Mouse (Mus musculus): ENCODE measurements around the gene Gabrb1. TPM values are rescaled to one million over a fixed set of nuclear protein-coding genes. Genes with fewer than 3 reads are reported as not detected.

The Gabrb1 gene
- total RNA-seq, 2 experiments from 2014 or later = 0.12 TPM; not detected in 1

DNA sequence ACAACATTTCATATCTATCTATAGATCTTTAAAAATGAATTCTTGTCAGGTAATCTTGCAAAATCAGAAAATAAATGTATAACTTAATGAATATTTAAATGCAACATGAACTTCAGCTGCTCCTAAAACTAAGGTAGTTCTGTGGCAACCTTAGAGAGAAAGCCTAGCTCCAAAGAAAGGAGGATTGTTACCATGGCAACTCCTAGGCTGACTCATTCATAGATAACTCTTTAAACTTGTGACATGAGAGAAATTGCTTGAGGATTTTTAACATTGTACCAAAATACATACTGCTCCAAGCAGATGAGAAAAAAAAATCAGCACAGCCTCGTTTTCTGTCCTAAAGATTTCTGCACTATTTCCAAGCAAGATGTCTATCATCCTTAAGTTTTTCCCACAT is 171.1 kb downstream of the Gabrb1 start:
- DNase-seq = no peak

DNA sequence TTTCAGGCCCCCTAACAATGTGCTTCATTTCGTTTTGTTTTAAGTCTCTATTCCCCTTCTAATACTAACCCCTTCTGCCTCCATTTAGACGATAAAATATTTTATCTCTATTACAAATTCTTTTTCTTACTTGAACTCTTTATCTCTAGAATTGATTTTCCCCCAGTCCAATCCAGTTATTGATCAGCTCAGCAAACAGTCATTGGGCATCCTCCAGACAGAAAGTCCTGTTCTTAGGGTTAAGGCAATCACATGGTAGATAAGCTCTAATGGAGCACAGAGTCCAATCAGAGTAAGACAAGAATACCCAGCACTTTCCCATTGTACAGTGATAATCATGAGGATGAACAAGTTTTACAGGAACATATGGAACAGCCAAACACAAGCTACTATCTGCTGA is 172.4 kb downstream of the Gabrb1 start:
- DNase-seq = no peak

DNA sequence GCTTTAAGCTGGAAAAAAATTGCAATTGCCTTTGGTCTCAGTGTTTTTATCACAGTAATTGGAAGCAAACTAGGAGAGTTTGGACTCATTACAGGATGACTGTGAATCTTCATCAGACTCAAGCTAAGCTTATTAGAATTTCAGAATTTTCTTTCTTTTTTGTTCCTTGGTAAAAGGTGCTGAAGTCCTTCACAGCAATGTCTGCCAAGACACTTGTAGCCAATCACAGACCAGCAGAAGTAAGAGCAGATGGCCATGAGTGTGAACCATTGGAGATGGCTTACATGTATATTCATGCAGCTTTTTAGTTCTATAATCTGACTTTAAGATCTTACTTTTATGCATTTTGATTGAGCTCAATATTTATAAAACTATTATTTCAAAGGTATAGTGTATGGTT is 184.3 kb downstream of the Gabrb1 start:
- no peak for DNase-seq

DNA sequence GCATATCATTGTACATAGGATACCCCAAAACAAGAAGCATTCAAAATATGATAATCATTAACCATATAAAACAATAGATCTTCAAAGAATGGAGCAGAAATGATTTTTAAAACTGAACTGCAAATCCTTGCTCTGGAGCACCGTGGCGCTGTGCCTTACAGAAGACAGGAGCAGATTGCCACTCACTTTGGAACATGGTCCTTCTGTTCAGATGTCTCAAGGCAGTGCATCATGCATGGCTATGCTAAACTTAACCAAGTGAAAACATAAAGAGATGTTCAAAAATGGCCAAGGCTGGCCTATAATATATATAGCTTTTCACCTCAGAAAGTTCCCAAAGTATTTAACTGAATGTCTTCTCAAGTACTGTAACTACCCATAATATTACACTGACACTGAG is 240.3 kb downstream of the Gabrb1 start:
- DNase-seq = no peak

DNA sequence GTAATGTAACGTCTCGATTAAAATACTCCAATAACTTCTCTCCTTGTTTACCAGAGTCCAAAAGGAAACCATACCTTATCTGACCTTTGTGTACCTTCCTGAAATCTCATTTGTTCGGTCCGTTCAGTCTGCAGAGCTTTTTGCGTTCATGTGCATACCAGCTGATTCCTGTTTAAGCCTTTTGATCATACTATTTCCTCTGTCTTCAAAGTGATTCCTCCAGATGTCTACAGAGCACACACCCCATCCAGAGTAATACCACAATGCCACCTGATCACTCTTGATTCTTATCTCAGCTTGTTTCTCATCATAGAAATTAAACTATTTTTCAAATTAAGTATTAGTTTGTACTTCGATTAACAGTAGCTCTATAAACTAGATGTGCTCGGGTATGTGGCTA is 245.5 kb downstream of the Gabrb1 start:
- no peak for DNase-seq

DNA sequence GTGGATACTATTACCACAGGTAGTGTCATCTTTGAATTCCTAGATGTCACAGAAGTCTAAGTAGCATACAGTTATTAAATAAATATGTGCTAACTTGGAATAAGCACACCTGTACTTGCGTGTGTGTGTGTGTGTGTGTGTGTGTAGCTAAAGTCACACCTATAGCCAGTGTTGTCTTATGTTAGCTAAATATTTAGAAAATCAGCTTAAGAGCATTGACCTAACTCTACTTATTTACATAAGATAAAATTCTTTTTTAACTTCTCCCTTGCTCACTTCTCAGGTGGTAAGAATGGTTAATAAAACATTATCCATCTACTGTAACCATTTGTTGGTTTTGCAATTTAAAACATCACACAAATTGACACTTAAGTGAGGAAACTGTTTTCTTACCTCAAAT is 256.1 kb downstream of the Gabrb1 start:
- DNase-seq = no peak

DNA sequence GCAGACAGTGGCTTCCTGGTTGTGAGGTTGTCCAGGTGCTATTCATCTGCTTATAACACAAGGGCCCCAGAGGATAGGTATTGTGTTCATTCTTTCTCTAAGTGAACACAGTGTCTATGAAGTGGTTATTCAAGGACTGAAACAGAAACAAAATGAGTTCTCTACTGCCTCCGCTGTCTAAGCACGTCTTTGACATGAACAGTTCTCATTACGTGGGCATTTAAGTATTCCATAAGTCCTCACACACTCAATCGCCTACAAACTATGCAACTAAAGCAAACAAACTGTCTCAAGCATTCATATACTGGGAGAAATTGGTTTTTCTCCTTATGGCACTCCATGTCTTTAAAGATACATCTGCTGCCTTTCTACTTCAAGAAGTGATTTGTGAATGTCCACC is 257.8 kb downstream of the Gabrb1 start:
- DNase-seq = no peak

DNA sequence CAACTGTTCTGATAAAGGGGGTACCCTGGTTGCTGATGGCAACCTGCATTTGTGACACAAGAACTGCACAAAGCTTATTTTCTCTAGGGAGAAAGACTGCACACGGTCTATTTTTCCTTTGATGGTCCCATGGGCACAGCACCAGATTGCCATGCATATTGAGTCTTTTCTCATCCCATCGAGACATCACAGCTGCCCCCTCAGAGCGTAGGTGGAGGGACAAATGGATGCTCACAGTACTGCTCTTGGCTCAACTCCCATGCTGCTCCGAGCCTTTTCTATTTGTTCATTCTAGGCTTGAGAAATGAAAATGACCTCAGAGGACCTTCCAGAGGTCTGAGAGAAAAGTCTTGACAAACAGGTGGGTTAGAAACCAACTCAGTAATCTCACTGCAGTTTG is 259.3 kb downstream of the Gabrb1 start:
- DNase-seq = no peak

DNA sequence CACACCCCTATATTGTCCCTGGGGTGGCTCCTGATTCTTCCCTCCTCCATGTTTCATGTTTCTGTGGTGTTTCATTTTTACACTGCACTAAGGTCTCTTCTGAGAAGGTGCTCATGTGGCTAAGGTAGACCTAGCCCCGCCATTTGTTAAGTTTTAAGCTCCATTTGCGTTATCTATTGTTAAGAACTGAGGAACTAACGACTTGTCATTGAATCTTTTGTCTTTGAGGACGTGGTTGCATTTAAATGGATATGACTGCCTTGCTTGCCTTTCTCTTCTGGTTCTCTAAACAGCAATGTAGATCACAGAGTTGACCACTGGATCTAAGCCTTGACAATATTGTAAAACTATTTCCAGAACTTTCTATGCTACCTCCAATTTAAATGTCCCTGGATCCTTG is 265.7 kb downstream of the Gabrb1 start:
- no peak for DNase-seq

DNA sequence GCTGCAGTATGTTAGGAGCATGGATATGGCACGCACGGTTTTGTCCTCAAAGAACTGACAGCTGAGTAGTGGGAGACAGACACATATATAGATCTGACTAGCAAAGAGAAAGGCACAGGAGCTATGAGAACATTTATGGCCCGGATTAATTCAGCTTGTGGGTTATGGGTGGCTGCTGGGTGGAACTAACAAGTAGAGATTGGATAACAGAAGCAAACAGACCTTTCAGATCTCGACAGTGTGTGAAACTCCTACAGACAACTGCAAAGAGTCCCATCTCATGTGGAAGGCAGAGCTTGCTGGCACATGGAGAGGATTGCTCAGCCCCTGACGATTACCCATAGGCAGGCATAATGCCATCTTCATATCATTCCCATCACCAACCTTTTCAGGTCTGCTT is 268.4 kb downstream of the Gabrb1 start:
- DNase-seq = no peak

DNA sequence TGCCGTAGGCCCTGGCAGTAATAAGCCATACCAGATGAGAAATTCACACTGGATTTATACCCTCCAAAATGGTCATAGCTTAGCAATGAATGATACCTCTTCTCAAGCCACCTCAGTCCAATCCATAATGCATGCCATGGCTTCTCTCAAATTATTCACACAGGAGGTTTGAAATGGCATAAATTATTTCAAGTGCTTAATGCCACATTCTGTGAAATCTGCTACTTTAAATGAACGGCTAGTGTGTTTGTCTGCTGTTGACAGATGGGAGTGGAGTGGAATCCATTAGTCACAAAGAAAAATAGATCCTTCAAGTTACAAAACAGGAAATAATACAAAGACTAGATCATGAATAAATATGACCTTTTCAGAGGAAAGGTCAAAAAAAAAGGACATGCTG is 272.1 kb downstream of the Gabrb1 start:
- no peak for DNase-seq

DNA sequence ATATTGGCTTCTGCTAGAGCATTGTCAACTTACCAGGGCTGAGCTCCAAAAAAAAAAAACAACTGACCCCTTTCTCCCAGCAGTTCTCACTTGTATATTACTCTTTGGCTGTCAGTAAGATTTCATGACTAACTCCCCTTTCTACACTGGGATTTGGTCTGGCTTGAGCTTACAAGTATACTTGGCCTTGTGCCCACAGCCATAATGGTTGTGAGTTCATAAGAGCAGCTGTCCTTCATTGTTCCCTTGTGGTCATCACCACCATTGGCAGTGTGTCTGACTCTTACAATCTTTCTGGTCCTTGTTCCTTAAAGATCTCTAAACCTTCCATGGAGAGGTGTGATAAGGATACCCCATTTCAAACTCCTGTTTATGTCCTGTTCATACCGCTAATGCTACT is 293.5 kb downstream of the Gabrb1 start:
- no peak for DNase-seq

DNA sequence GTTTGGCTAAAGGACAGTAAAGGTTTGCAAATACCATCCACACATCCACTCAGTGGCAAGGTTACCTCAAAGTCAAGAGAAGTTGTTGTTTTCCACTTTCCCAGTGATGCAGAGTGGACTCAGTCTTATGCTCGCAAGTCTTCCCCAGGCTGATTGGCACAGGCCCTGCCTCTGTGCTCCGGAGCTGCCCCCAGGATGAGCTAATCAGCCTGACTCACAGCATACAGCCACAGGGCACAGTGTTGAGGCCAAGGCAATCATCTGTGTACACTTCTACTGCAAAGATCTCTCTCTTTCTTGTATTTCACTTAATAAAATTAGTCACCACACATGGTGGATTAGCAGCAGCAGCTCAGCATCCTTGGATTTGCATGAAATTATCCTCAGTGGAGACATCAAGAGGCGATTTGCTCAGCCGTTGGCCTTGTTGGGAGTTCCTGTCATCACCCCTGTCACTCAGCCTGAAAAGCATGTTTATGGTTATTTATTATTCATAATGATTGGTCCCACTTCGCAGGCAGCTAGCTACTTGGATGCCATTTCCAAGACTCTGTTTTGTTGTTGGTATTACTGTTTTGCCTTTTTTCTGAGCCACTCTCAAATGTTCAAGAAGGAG is 297.3 kb downstream of the Gabrb1 start:
- no peak for DNase-seq

DNA sequence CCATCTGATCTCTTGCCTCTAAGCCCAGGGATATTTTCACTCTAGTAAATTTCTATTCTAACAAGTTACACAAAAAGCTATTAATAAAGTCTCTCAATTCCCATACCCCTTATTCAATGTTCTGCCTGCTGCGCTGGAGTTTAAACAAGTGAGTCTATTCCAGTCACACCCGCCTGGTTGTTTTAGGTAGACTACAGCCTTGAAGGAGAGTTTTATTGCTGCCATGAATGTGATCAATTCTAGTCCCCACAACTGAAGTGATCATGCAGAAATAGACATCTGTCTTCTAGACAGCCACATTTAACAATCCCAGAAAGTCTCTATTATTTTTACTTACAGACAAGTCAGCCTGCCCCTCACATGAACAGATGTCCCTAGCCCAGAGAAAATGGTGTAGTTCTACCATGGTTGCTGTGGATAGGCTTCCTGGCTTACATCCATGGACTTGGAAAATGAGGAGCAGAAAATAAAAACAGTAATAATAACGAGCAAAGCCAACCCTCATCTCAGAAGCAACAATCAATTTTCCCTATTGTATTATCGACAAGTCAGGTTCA is 307.0 kb downstream of the Gabrb1 start:
- no peak for DNase-seq

DNA sequence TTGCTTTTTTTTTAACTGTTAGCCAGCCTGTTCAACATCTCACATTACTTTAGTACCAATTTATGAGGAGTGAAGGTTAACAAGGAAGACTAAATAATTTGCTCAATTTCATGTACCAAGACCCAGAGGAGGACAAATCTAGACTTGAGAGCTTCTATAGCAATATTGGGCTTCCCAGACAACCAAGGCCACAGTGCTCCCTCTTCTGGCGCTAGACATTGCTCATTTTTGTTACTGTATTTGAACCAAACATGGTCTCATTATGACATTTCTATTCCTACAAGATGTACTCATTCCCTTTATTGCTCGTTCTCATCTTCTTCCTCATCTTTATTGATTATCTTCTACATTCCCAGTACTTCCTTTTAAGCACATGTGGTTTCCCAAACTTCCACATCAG is 307.6 kb downstream of the Gabrb1 start:
- DNase-seq = no peak

DNA sequence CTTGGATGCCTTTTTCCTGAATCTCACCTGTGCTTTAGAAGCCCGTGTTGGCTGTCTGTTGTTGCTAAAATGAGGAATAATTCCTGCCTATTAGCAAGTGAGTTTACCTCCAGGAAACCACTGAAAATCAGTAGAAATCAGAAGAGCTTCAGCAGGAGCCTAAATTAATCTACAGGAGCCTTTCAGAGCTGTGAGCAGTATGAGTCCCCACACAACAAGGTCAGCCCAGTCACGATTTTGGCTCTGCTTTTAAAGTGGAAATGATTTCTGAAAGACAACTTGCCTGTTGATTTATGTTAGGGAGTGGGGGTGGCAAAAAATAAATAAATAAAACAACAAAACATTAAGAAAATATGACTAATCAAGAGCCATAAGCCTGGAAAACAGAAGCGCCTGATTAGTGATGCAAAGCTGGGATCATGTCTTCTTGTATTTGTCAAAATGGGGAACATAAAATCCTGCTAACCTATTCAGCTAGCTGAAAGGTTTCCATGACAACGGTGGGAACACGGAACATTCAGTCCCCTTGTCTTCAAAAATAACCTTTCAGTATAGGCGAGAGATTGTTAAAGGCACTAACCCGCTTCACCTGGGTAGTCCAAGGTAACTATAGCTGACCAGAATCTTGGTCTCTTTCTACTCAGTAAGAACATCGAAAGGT is 312.4 kb downstream of the Gabrb1 start:
- no peak for DNase-seq

DNA sequence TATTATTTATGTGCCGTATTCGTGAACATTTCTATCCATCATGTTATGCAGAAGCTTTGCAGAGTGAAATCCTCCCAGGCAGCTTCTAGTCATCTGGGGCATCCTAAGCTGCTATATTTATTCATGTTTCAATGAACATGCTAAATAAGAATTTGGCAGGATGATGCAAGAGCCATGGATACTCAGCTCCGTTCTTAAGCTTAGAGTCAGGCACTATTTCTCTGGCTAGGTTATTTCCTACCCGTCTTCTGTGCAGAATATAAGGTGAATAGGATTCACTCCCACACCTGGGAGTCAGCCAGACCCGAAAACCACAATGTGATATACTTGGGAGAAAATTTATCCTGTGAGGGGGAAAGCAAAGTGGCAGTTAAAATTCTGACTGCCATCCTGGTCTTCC is 314.9 kb downstream of the Gabrb1 start:
- no peak for DNase-seq

DNA sequence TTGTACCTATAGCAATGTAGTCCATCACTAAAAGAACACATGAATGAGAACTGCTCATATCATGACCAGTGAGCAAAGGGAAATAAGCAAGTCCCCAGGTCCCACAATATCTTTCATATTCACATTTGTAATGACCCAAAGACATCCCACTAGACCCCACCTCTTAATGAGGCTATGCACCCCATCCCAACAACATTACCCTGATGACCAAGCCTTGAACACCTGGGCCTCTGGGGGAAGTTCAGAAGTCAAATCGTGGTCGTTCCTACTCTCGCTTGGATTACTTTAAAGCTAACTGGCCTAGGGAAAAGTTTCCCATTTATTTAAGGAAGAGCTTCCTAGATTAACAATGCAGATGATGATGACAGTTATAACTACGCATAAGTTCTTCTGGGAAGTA is 318.2 kb downstream of the Gabrb1 start:
- DNase-seq = no peak

DNA sequence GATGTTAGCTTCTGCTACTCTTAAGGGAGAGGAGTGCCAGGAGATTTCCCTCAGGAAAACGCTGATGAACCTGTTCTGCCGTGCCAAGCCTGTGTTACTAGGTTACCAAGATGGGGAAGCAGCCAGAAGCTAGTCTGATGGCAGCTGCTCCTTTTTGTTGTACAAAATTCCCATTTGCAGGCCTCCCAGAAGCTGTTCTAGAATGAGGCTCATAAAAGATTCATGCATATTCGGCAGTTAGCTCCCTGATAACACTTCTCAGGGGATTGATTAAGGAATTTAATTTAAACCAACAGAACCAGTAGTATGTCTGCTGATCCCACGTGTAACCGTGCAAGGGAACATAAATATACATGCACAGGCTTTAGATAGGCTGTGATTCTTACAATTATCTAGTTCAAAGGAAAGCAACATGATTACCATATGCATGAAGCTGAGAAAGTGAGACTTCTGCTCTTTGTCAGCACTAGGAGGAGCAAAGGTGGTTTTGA is 318.7 kb downstream of the Gabrb1 start:
- DNase-seq = no peak

DNA sequence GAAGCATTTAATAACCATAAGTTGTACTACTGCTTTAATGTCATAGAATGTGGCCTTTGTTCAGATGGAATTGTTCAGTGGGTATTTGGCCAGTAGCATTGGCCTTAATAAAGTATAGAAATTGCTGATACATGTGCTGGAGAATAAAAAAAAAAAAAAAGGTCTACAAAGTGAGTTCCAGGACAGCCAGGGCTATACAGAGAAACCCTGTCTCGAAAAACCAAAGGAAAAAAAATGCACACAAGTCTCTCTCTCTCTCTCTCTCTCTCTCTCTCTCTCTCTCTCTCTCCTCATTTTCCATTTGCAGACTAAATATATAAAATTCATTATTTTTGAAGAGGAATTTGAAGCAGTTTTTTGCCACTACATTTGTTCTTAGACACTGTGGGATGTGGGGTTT is 328.6 kb downstream of the Gabrb1 start:
- DNase-seq = no peak

DNA sequence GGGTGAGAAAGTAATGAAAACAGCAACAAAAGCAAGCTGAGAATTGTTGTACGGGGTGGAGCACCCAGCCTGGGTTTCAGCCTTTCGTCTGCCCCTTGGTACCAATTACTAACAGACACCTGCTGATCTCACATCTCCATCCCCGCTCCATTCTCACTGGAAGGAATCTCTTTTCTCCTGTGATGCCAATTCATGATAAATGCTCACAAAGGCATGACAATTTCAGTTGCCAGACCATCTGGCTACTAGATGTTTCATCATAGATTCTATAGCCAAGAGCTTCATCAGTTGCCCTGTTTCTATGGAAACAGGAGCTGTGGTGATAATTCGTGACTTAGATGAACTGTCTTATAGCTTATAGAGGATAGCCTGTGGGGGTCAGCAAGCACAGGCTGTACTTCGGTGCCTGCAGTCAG is 329.1 kb downstream of the Gabrb1 start:
- DNase-seq = no peak

DNA sequence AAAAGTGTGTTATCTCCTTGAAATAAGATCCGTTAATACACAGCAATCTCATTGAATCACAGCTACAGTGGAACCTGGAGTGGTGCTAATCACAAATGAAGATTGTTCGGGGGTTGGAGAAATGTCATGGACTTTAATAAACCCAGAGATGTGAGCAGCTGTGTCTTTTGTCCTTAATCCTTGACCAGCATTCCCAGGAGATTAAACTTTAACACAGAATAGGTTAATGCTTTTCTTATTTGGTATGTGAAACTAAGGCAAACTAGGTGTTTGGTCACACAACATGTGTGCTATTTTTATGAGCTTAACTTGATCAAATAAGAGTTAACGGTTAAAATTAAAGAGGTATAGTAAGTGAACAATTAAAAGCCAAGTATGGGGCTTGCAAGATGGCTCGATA is 341.6 kb downstream of the Gabrb1 start:
- no peak for DNase-seq

DNA sequence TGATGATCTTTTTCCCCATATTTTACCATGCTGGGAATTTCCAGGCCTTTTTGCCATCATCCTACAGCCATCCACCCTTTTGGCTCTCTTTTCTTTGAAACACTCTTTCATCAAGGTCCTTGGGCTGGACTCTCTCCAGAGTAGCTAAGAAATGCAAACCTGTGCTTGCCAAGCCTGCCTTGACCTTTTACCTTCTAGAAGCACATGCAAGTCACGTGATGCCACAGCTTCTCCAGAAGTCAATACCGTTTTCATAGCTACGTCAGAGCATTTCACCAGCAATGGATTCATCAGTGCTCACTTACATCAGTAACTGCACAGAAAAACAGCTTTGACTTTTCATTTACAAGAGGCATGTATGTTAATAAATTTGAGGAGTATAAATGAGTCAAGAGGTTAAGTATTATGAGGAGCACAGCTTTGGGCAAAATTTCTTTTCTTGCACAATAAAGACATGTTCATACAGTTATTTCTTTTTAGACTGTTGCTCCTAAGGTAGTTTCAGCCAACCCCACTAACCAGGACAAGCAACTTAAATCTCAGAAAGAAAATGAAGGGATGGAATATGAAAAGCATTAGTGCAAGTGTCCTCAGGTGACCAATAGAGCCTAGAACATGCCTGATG is 346.0 kb downstream of the Gabrb1 start:
- DNase-seq = no peak

DNA sequence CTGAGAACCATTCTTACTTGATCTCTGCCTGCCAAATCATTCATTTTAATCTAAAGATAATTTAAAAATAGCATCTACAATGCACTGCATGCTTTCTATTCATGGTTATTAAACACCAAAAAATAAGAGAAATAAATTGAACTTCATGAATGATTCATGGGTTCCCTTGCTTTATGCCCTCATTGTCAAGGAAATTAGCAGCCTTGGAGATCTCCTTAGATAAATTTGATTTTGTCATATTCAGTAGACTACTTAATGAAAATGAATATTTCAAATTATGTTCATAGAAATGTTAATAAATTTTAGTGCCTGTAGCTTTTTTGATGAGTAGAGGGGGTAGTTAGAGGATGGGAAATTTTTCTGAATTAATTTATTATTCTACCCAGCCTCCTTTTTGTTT is 379.0 kb downstream of the Gabrb1 start:
- DNase-seq = no peak
